Mouse (Mus musculus): ENCODE data around the gene Lrrc27. TPM values are rescaled to one million over a fixed set of nuclear protein-coding genes. Genes with fewer than 3 reads are reported as not detected.

The Lrrc27 gene
- polyA plus RNA-seq, 1 experiment from 2014 or later, result 2.5 TPM

- Histone ChIP-seq H3K9ac (ENCODE audit: low read depth, low read length) (no peak overlapping the region), H3K9me3 (ENCODE audit: control insufficient read depth) (no peaks in the 10 kb centered on the region), H3K4me1 (replicated peaks; ENCODE audit: control insufficient read depth, insufficient read depth, low read length) (no peaks in the 10 kb centered on the region), H3K27me3 (replicated peaks; ENCODE audit: control insufficient read depth, insufficient read depth, low read length) (no peaks in the 10 kb centered on the region), H3K4me3 (ENCODE audit: low read depth, low read length) (no peak overlapping the region), H3K27ac (ENCODE audit: low read depth, low read length) (no peak overlapping the region), H3K4me2 (replicated peaks; ENCODE audit: low read depth) (no peak overlapping the region), H3K36me3 (ENCODE audit: control insufficient read depth, insufficient read depth) (no peaks in the 10 kb centered on the region; the same call in 1 of the 2 replicates)
- no peak for TF ChIP-seq CTCF (IDR thresholded peaks at IDR 0.05; ENCODE audit: low read depth)
- WGBS, result 73% methylated on average over 6 of the region's 6 CpGs
- no peak for ATAC-seq
Observed at GRCm38 (mm10) chr7:139228447-139229171, 15.8 kb downstream of the Lrrc27 start.

- TF ChIP-seq CTCF (IDR thresholded peaks at IDR 0.05; ENCODE audit: low read depth), result no peak
- Histone ChIP-seq H3K4me3 (ENCODE audit: low read depth, low read length) (no peak overlapping the region), H3K9ac (ENCODE audit: low read depth, low read length) (no peak overlapping the region), H3K4me1 (replicated peaks; ENCODE audit: control insufficient read depth, insufficient read depth, low read length) (0 out of 2 replicates have a peak, but pooled peaks cover 4% of the 10 kb centered on the region), H3K27me3 (replicated peaks; ENCODE audit: control insufficient read depth, insufficient read depth, low read length) (no peaks in the 10 kb centered on the region), H3K27ac (ENCODE audit: low read depth, low read length) (no peak overlapping the region), H3K36me3 (ENCODE audit: control insufficient read depth, insufficient read depth) (no peaks in the 10 kb centered on the region; the same call in 1 of the 2 replicates), H3K4me2 (replicated peaks; ENCODE audit: low read depth) (no peak overlapping the region), H3K9me3 (ENCODE audit: control insufficient read depth) (no peaks in the 10 kb centered on the region)
- 78% methylated on average over 5 of the region's 5 CpGs for WGBS
- no peak for ATAC-seq
Observed at GRCm38 (mm10) chr7:139229837-139230236, 17.0 kb downstream of the Lrrc27 start.

GRCm38 (mm10) chr7:139230241-139230640, 17.5 kb downstream of the Lrrc27 start:
- no peak overlapping the region for H3K27ac ChIP-seq (ENCODE audit: low read depth, low read length)
- no peak for TF ChIP-seq CTCF (IDR thresholded peaks at IDR 0.05; ENCODE audit: low read depth)
- H3K4me2 ChIP-seq (replicated peaks; ENCODE audit: low read depth), result no peak overlapping the region
- no peaks in the 10 kb centered on the region; the same call in 1 of the 2 replicates for H3K36me3 ChIP-seq (ENCODE audit: control insufficient read depth, insufficient read depth)
- 63% methylated on average over 12 of the region's 12 CpGs for WGBS
- 0 out of 2 replicates have a peak, but pooled peaks cover 4% of the 10 kb centered on the region for H3K4me1 ChIP-seq (replicated peaks; ENCODE audit: control insufficient read depth, insufficient read depth, low read length)
- H3K27me3 ChIP-seq (replicated peaks; ENCODE audit: control insufficient read depth, insufficient read depth, low read length), result no peaks in the 10 kb centered on the region
- H3K9me3 ChIP-seq (ENCODE audit: control insufficient read depth), result no peaks in the 10 kb centered on the region
- ATAC-seq, result no peak
- no peak overlapping the region for H3K9ac ChIP-seq (ENCODE audit: low read depth, low read length)
- no peak overlapping the region for H3K4me3 ChIP-seq (ENCODE audit: low read depth, low read length)

- Histone ChIP-seq H3K4me1 (replicated peaks; ENCODE audit: control insufficient read depth, insufficient read depth, low read length) (0 out of 2 replicates have a peak, but pooled peaks cover 4% of the 10 kb centered on the region), H3K4me2 (replicated peaks; ENCODE audit: low read depth) (0 out of 2 replicates have a peak overlapping the region, but pooled peaks have one; percentile 49), H3K9me3 (ENCODE audit: control insufficient read depth) (no peaks in the 10 kb centered on the region), H3K36me3 (ENCODE audit: control insufficient read depth, insufficient read depth) (no peaks in the 10 kb centered on the region; the same call in 1 of the 2 replicates), H3K4me3 (ENCODE audit: low read depth, low read length) (no peak overlapping the region), H3K27ac (ENCODE audit: low read depth, low read length) (peak overlapping the region; percentile 29), H3K27me3 (replicated peaks; ENCODE audit: control insufficient read depth, insufficient read depth, low read length) (no peaks in the 10 kb centered on the region), H3K9ac (ENCODE audit: low read depth, low read length) (no peak overlapping the region)
- 0% methylated on average over 7 of the region's 7 CpGs for WGBS
- TF ChIP-seq CTCF (IDR thresholded peaks at IDR 0.05; ENCODE audit: low read depth), result peak; percentile 100
- peak; percentile 74 for ATAC-seq
Observed at GRCm38 (mm10) chr7:139233714-139234113, 20.9 kb downstream of the Lrrc27 start.

- Histone ChIP-seq H3K4me2 (replicated peaks; ENCODE audit: low read depth) (peak overlapping the region; percentile 49), H3K36me3 (ENCODE audit: control insufficient read depth, insufficient read depth) (no peaks in the 10 kb centered on the region; the same call in 1 of the 2 replicates), H3K27ac (ENCODE audit: low read depth, low read length) (peak overlapping the region; percentile 29), H3K27me3 (replicated peaks; ENCODE audit: control insufficient read depth, insufficient read depth, low read length) (no peaks in the 10 kb centered on the region), H3K9me3 (ENCODE audit: control insufficient read depth) (no peaks in the 10 kb centered on the region), H3K4me1 (replicated peaks; ENCODE audit: control insufficient read depth, insufficient read depth, low read length) (0 out of 2 replicates have a peak, but pooled peaks cover 4% of the 10 kb centered on the region), H3K9ac (ENCODE audit: low read depth, low read length) (no peak overlapping the region), H3K4me3 (ENCODE audit: low read depth, low read length) (no peak overlapping the region)
- peak; percentile 67 for TF ChIP-seq CTCF (IDR thresholded peaks at IDR 0.05; ENCODE audit: low read depth)
- ATAC-seq, result peak; percentile 77
- WGBS, result 8% methylated on average over 18 of the region's 18 CpGs
Observed at GRCm38 (mm10) chr7:139234426-139235188, 21.8 kb downstream of the Lrrc27 start.

Data from intestine, postnatal 0 days (tissue).